Mouse (Mus musculus): ENCODE measurements at regions not wholly inside any gene's neighbourhood (a gene's known extent, or its start where the extent isn't known, plus 50 kb on each side); places are given as distances from the start of the nearest gene placed in this dataset.

GRCm38 (mm10) chr9:69577661-69578405, 124.4 kb downstream of the Anxa2 start:
- Histone ChIP-seq H3K4me3 (replicated peaks) (no peak overlapping the region), H3K27ac (replicated peaks) (no peak overlapping the region), H3K4me2 (replicated peaks) (no peak overlapping the region), H3K9me3 (replicated peaks) (no peaks in the 10 kb centered on the region), H3K27me3 (no peaks in the 10 kb centered on the region), H3K4me1 (no peaks in the 10 kb centered on the region), H3K9ac (no peak overlapping the region), H3K36me3 (no peaks in the 10 kb centered on the region)
- ATAC-seq (ENCODE audit: insufficient number of reproducible peaks, low FRiP score, low TSS enrichment, low read depth), result no peak
- 92% methylated on average over 10 of the region's 10 CpGs for WGBS

GRCm38 (mm10) chr9:69575386-69575785, 122.0 kb downstream of the Anxa2 start:
- Histone ChIP-seq H3K4me3 (replicated peaks) (no peak overlapping the region), H3K36me3 (no peaks in the 10 kb centered on the region), H3K4me1 (no peaks in the 10 kb centered on the region), H3K27ac (replicated peaks) (no peak overlapping the region), H3K27me3 (no peaks in the 10 kb centered on the region), H3K4me2 (replicated peaks) (no peak overlapping the region), H3K9me3 (replicated peaks) (no peaks in the 10 kb centered on the region), H3K9ac (no peak overlapping the region)
- 68% methylated on average over 14 of the region's 14 CpGs for WGBS
- no peak for ATAC-seq (ENCODE audit: insufficient number of reproducible peaks, low FRiP score, low TSS enrichment, low read depth)

GRCm38 (mm10) chr9:69568631-69569230, 115.3 kb downstream of the Anxa2 start:
- no peaks in the 10 kb centered on the region for H3K27me3 ChIP-seq
- WGBS, result 75% methylated on average over 13 of the region's 13 CpGs
- no peak overlapping the region for H3K4me2 ChIP-seq (replicated peaks)
- no peak overlapping the region for H3K27ac ChIP-seq (replicated peaks)
- ATAC-seq (ENCODE audit: insufficient number of reproducible peaks, low FRiP score, low TSS enrichment, low read depth), result no peak
- H3K9ac ChIP-seq, result no peak overlapping the region
- H3K9me3 ChIP-seq (replicated peaks), result no peaks in the 10 kb centered on the region
- H3K36me3 ChIP-seq, result no peaks in the 10 kb centered on the region
- no peaks in the 10 kb centered on the region for H3K4me1 ChIP-seq
- H3K4me3 ChIP-seq (replicated peaks), result no peak overlapping the region

GRCm38 (mm10) chr9:69568222-69568621, 114.8 kb downstream of the Anxa2 start:
- 81% methylated on average over 3 of the region's 3 CpGs for whole genome bisulfite sequencing

GRCm38 (mm10) chr9:69566996-69567395, 113.6 kb downstream of the Anxa2 start:
- Histone ChIP-seq H3K4me1 (no peaks in the 10 kb centered on the region), H3K4me2 (replicated peaks) (no peak overlapping the region), H3K27ac (replicated peaks) (no peak overlapping the region), H3K9ac (no peak overlapping the region), H3K27me3 (no peaks in the 10 kb centered on the region), H3K36me3 (no peaks in the 10 kb centered on the region), H3K9me3 (replicated peaks) (no peaks in the 10 kb centered on the region), H3K4me3 (replicated peaks) (no peak overlapping the region)
- 65% methylated on average over 6 of the region's 6 CpGs for WGBS
- ATAC-seq (ENCODE audit: insufficient number of reproducible peaks, low FRiP score, low TSS enrichment, low read depth), result no peak

More at GRCm38 (mm10) chr9:69568222-69568621, 114.8 kb downstream of the Anxa2 start:
- no peak overlapping the region for H3K27ac ChIP-seq (replicated peaks)
- H3K4me1 ChIP-seq, result no peaks in the 10 kb centered on the region
- no peak for ATAC-seq (ENCODE audit: insufficient number of reproducible peaks, low FRiP score, low TSS enrichment, low read depth)
- H3K4me3 ChIP-seq (replicated peaks), result no peak overlapping the region
- H3K36me3 ChIP-seq, result no peaks in the 10 kb centered on the region
- no peaks in the 10 kb centered on the region for H3K27me3 ChIP-seq
- no peak overlapping the region for H3K4me2 ChIP-seq (replicated peaks)
- H3K9ac ChIP-seq, result no peak overlapping the region
- no peaks in the 10 kb centered on the region for H3K9me3 ChIP-seq (replicated peaks)

- no peak overlapping the region for H3K4me2 ChIP-seq (replicated peaks)
- H3K4me3 ChIP-seq (replicated peaks), result no peak overlapping the region
- no peak for ATAC-seq (ENCODE audit: insufficient number of reproducible peaks, low FRiP score, low TSS enrichment, low read depth)
- H3K36me3 ChIP-seq, result no peaks in the 10 kb centered on the region
- H3K27ac ChIP-seq (replicated peaks), result no peak overlapping the region
- no peak overlapping the region for H3K9ac ChIP-seq
- no peaks in the 10 kb centered on the region for H3K27me3 ChIP-seq
- 52% methylated on average over 5 of the region's 5 CpGs for WGBS
- H3K9me3 ChIP-seq (replicated peaks), result no peaks in the 10 kb centered on the region
- H3K4me1 ChIP-seq, result no peaks in the 10 kb centered on the region
Measured at GRCm38 (mm10) chr9:69543241-69543640, 89.8 kb downstream of the Anxa2 start.
